Mouse (Mus musculus) hindbrain, postnatal 0 days (tissue): ENCODE results near the gene Ipo5. TPM values are rescaled to one million over a fixed set of nuclear protein-coding genes. Genes with fewer than 3 reads are reported as not detected.

ENCODE experiments used
- ATAC-seq: fragments of 200-750 bp; cut with Nextera tagmentation; 2 replicates; pipeline ENCODE4 v1.8.0; 2017; ENCODE audit warnings: mild to moderate bottlenecking, moderate TSS enrichment, moderate library complexity
- DNase-seq: peaks from one replicate; pipeline ENCODE4 v3.0.0-alpha.2; 2015; ENCODE audit warnings: low spot score
- H3K27ac ChIP-seq: fragments of 300-500 bp; sonication (generic); 2 replicates; pipeline ENCODE4 v1.5.1; 2014; ENCODE audit warnings: mild to moderate bottlenecking
- H3K27me3 ChIP-seq: fragments of 300-500 bp; sonication (generic); 2 replicates; pipeline ENCODE4 v1.6.1; 2014; ENCODE audit warnings: low read length, mixed read lengths; ENCODE audit not compliant: insufficient read depth
- H3K36me3 ChIP-seq: fragments of 300-500 bp; sonication (generic); 2 replicates; pipeline ENCODE4 v1.6.1; 2014; ENCODE audit warnings: low read length, mixed read lengths; ENCODE audit not compliant: insufficient read depth
- H3K4me1 ChIP-seq: fragments of 300-500 bp; sonication (generic); 2 replicates; pipeline ENCODE4 v1.6.1; 2014; ENCODE audit warnings: antibody characterized with exemption, low read length, mixed read lengths; ENCODE audit not compliant: insufficient read depth
- H3K4me2 ChIP-seq: fragments of 300-500 bp; sonication (generic); 2 replicates; pipeline ENCODE4 v1.6.1; 2014; ENCODE audit warnings: low read depth, mild to moderate bottlenecking, low read length, moderate library complexity, mixed read lengths
- H3K4me3 ChIP-seq: fragments of 300-500 bp; sonication (generic); 2 replicates; pipeline ENCODE4 v1.5.1; 2014; ENCODE audit warnings: low read length
- H3K9ac ChIP-seq: fragments of 300-500 bp; sonication (generic); replicated peaks from 2 replicates; pipeline ENCODE4 v1.6.1; 2014; ENCODE audit warnings: mild to moderate bottlenecking, low read length, moderate library complexity, mixed read lengths
- H3K9me3 ChIP-seq: fragments of 300-500 bp; sonication (generic); 2 replicates; pipeline ENCODE4 v1.6.1; 2016; ENCODE audit warnings: low read length, mixed read lengths
- CTCF ChIP-seq: IDR thresholded peaks from 2 replicates; pipeline ENCODE4 v1.5.1; 2016; ENCODE audit warnings: antibody characterized with exemption, control low read depth, low read depth
- WGBS: fragments of 180-500 bp; shearing (Covaris S2); extraction: QIAGEN DNeasy Blood & Tissue Kit; methylation state at CpG from one replicate; pipeline ENCODE4 v1.1.7; 2014; 5-methylcytosine and 5-hydroxymethylcytosine counted together
- polyA plus RNA-seq: library from polyadenylated mRNA; unstranded; fragments of >200 nt; fragmentation: Nextera tagmentation; extraction: Ambion mirVana; gene quantifications from 2 replicates; pipeline ENCODE4 v1.2.1, GENCODE M21; 2015
- total RNA-seq: library from RNA; depleted of rRNA; stranded (reverse); fragments of >200 nt; gene quantifications from 2 replicates; pipeline ENCODE4 v1.2.3, GENCODE M21; 2014

Gene Ipo5
- total and polyA plus RNA-seq, 2 experiments from 2014 or later = 45.4 to 73.9 TPM

DNA sequence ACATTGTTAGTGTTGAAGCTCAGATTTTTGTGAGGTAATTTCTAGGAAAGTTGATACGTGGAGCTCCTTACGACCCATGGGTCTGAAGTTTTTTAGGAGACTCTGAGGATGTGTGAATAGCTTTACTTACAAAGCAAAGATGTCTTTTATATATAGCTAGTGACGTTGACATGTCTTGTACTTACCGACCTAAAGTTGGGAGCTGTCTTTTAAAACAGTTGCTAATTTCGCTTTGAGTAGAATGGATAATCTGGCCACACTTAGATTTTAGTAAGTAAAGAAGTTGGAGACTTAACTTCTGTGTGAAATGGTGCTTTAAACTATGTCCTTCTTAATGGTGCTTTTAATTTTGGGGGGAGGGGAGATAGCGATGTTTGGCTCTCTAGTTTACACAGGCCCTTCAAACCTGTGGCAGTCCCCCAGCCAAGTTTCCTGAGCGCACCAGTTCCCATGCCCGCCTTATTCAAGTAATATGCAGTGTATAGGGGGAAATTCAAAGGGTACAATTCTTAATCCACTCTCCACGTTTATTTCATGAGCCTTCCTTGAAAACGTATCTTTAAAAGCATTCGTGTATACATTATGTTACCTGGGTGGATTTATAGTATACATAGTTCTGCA is 1.2 kb downstream of the Ipo5 start:
- TF ChIP-seq CTCF = no peak
- no peak for DNase-seq
- H3K27ac ChIP-seq = 0 out of 2 replicates have a peak overlapping the region, but pooled peaks have one; percentile 84
- no peaks in the 10 kb centered on the region for H3K36me3 ChIP-seq
- no peaks in the 10 kb centered on the region for H3K27me3 ChIP-seq
- WGBS = 7% methylated on average over 11 of the region's 11 CpGs
- no peaks in the 10 kb centered on the region for H3K9me3 ChIP-seq
- H3K4me3 ChIP-seq = peak overlapping the region; percentile 65
- H3K9ac ChIP-seq = peak overlapping the region; percentile 83
- no peak for ATAC-seq
- H3K4me2 ChIP-seq = peak overlapping the region; percentile 95
- H3K4me1 ChIP-seq = no peaks in the 10 kb centered on the region; the same call in 1 of the 2 replicates

DNA sequence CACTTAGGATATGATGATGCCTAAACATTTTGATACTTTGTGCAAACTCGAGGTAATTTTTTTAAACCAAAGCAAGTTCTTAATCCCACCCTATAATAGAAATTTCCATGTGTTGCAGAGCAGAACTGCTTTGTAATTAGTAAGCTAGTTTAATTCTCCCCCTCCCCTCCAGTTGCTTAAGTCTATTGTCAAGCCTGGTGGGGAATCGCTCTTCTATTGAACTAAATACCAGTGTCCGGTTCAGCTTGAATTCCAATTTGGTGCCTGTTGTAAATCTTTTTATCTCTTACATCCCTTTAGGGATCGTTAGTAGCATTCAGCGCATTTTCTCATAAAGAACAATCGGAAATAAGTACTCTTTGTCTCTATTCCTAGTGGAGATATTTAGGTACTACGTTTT is 1.9 kb downstream of the Ipo5 start:
- Histone ChIP-seq H3K27me3 (no peaks in the 10 kb centered on the region), H3K27ac (no peak overlapping the region), H3K9ac (no peak overlapping the region), H3K4me2 (peak overlapping the region; percentile 95), H3K4me1 (no peaks in the 10 kb centered on the region; the same call in 1 of the 2 replicates), H3K9me3 (no peaks in the 10 kb centered on the region), H3K36me3 (no peaks in the 10 kb centered on the region), H3K4me3 (no peak overlapping the region)
- DNase-seq (no peak), ATAC-seq (no peak)
- 10% methylated on average over 7 of the region's 7 CpGs for WGBS
- TF ChIP-seq CTCF = peak; percentile 29; the same call in 1 of the 2 replicates

DNA sequence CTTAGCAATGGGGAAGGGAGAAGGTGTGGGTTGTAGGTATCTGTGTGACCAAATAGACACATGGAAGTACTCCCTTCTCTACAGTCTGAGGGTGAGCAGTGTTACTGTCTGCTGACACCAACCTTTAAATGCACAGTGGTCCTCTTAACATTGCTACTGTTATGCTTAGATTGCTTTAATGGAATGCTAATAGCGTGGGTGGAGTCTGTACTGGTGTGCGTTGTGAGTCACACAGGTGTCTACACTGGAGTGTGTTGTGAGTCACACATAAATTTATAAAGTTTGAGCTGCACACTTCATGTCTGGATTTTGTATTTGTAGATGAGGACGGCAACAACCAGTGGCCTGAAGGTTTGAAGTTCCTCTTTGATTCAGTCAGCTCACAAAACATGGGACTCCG is 10.8 kb downstream of the Ipo5 start:
- Histone ChIP-seq H3K9ac (no peak overlapping the region), H3K36me3 (peaks cover 53% of the 10 kb centered on the region), H3K4me1 (no peaks in the 10 kb centered on the region), H3K27ac (no peak overlapping the region), H3K4me2 (no peak overlapping the region), H3K4me3 (no peak overlapping the region), H3K27me3 (no peaks in the 10 kb centered on the region), H3K9me3 (no peaks in the 10 kb centered on the region)
- ATAC-seq (no peak), DNase-seq (no peak)
- TF ChIP-seq CTCF = no peak
- 93% methylated on average over 4 of the region's 4 CpGs for WGBS

DNA sequence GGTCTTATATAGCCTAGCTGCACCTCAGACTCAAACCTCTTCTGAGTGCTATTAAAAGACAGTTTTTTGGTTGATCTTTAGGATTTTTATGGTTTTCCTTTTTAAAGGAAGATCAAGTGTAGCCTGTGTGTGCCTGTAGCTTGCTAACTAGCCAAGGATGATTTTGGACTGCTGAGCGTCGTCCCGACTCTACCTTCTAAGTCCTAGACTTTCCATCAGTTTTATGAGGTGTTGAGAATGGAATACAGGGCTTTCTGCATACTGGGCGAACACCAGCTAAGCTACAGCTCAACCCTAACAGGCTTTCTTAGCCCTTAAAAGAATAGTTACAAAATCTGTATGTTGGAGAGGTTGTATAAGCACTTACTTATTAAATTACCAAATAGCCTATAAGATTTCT is 13.0 kb downstream of the Ipo5 start:
- DNase-seq (no peak), ATAC-seq (no peak)
- no peaks in the 10 kb centered on the region for H3K27me3 ChIP-seq
- no peak for TF ChIP-seq CTCF
- no peaks in the 10 kb centered on the region for H3K4me1 ChIP-seq
- H3K9me3 ChIP-seq = no peaks in the 10 kb centered on the region
- peaks cover 59% of the 10 kb centered on the region for H3K36me3 ChIP-seq
- no peak overlapping the region for H3K4me3 ChIP-seq
- H3K27ac ChIP-seq = no peak overlapping the region
- H3K9ac ChIP-seq = no peak overlapping the region
- no peak overlapping the region for H3K4me2 ChIP-seq
- WGBS = 98% methylated on average over 4 of the region's 4 CpGs

DNA sequence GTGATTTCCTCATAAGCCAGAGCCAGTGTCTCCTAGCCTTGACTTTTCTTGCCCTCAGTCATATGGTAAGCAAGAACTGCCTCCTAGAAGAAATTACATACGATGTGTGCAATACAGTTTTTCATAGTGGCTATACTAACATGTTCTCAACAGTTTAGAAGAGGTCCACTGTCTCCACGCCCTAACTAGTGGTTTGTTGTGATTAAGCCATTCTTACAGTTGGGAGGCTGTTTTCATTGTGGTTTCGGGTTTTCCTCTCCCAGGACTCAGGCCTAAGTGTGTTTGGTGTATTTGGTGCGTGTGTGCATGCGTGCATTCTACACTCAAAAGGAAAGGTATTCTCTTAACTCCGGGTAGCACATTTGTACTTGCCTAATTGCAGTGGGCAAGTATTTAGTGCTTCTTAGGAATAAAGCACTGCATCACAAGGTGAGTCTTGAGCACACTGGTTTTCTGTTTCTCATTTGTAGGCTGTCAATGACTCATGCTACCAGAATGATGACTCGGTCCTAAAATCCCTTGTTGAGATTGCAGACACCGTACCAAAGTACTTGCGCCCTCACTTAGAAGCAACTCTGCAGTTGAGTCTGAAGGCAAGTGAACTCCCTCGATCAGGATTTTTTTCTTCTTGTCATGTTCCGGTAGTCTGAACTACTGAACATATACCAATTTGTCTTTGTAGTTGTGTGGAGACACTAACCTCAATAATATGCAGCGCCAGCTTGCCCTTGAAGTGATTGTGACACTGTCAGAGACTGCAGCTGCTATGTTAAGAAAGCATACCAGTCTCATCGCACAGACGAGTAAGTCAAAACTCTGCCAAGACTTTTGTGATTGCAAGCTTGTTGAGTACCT is 14.9 kb downstream of the Ipo5 start:
- H3K9me3 ChIP-seq = no peaks in the 10 kb centered on the region
- no peaks in the 10 kb centered on the region for H3K4me1 ChIP-seq
- H3K27ac ChIP-seq = no peak overlapping the region
- no peak overlapping the region for H3K9ac ChIP-seq
- TF ChIP-seq CTCF = no peak
- ATAC-seq = no peak
- H3K4me3 ChIP-seq = no peak overlapping the region
- DNase-seq = no peak
- H3K27me3 ChIP-seq = no peaks in the 10 kb centered on the region
- WGBS = 95% methylated on average over 14 of the region's 14 CpGs
- H3K36me3 ChIP-seq = peaks cover 67% of the 10 kb centered on the region
- no peak overlapping the region for H3K4me2 ChIP-seq

DNA sequence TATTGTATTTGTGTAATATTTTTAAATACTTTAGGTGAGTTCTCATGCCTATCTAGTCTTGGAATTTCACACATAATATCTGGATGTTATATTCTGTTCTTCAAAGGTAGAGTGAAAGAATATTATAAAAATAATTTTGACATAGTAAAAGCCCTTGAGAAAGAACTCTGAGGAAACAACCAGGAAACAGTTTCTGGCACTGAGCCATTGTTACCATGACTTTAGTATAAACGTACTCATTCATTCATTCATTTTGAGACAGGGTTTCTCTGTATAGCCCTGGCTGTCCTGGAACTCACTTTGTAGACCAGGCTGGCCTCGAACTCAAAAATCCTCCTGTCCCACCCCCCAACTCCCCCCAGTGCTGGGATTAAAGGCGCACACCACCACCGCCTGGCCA is 20.2 kb downstream of the Ipo5 start:
- ATAC-seq = no peak
- no peak for DNase-seq
- peaks cover 54% of the 10 kb centered on the region for H3K36me3 ChIP-seq
- no peak overlapping the region for H3K4me2 ChIP-seq
- 79% methylated on average over 4 of the region's 4 CpGs for WGBS
- H3K9ac ChIP-seq = no peak overlapping the region
- no peaks in the 10 kb centered on the region for H3K4me1 ChIP-seq
- no peak overlapping the region for H3K27ac ChIP-seq
- H3K27me3 ChIP-seq = no peaks in the 10 kb centered on the region
- no peaks in the 10 kb centered on the region for H3K9me3 ChIP-seq
- no peak overlapping the region for H3K4me3 ChIP-seq
- no peak for TF ChIP-seq CTCF

DNA sequence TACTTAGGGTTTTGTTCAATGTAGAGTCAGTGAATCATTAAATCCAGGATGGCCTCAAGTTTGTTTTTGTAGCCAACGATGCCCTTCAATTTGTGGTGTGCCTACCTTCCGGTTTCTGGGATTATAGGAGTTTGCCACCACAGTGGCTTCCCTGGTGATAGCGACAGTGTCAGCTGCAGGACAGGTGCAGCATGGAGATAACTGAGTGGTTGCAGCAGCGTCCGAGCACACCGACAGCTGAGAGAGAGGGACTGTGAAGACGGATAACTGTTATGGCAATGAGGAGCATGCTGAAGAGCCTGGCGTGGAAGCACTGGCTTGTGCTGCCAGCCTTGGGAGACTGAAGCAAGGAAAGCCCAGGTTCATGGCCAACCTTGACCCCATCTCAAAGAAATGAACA is 22.6 kb downstream of the Ipo5 start:
- ATAC-seq (no peak), DNase-seq (no peak)
- no peaks in the 10 kb centered on the region for H3K9me3 ChIP-seq
- no peak for TF ChIP-seq CTCF
- H3K36me3 ChIP-seq = peaks cover 60% of the 10 kb centered on the region
- H3K27me3 ChIP-seq = no peaks in the 10 kb centered on the region
- no peak overlapping the region for H3K9ac ChIP-seq
- H3K27ac ChIP-seq = no peak overlapping the region
- no peaks in the 10 kb centered on the region for H3K4me1 ChIP-seq
- WGBS = 97% methylated on average over 8 of the region's 8 CpGs
- H3K4me2 ChIP-seq = no peak overlapping the region
- H3K4me3 ChIP-seq = no peak overlapping the region
